In the genomic region with DNA sequence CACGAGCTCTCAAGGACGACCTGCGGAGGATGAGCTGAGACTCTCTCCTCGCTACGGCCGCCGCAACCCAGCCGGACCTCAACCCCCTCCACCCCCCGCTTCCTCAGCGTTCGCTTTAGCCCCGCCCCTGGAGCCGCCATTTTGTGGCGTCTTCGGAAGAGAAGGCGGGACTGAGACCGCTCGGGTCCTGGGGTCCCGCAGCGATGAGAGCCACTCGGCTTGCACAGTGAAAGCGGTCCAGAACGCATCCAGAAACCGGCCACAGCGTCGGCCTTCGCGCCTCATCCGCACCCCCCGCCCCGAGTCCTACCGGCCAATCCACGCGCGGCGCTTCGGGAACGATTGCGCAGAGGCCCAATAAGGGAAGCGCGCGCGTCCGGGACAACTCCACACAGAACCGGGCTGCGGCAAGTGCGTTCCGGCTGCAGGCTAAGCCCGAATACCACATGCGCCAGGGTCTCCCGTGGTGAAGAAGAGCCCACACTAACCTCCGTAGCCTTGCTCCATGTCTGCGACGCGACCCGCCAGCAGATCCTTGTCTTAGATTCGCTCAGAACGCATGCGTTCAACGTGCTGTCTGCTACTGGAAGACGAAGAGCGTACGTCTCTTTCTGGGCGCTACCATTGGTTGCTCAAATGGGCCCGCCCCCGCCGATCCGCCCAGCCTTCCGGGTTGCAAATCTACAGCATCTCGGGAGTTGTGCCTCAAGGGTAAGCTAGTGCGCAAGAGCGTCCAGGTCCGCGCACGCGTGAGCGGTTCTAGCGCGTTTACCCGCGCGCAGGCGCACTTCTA, we compare ENCODE assay signal across 8 mouse cellular contexts. TPM values are rescaled to one million over a fixed set of nuclear protein-coding genes. Genes with fewer than 3 reads are reported as not detected.
DNase-seq lines count a peak whose midpoint lies in the region; ATAC-seq and TF ChIP-seq lines count a peak whose summit lies in the region.

Gene Akap8, minus strand, starts transcription at position 642 of the 793 bp plus-strand sequence.

- peak; percentile 98 for TF ChIP-seq POLR2A in cortical plate, adult 2 months (IDR thresholded peaks at IDR 0.05; ENCODE audit: extremely low read depth, insufficient read depth, low read length)

- peaks cover 1% of the 10 kb centered on the region; the same call in 1 of the 2 replicates for H3K4me1 ChIP-seq in cortical plate, adult 2 months (ENCODE audit: control insufficient read depth, insufficient read depth, low read length)
- peaks cover 59% of the 10 kb centered on the region for H3K4me1 ChIP-seq in megakaryocyte, embryonic 14.5 days

- peak; percentile 97 for ATAC-seq in activated CD4-positive, CD25-positive, alpha-beta regulatory T cell, adult 4 months

- H3K27ac ChIP-seq in cortical plate, adult 2 months (ENCODE audit: insufficient read depth, low read length), result peak within 1 kb of the TSS; percentile 62

- peaks cover 53% of the 10 kb centered on the region for H3K36me3 ChIP-seq in megakaryocyte, embryonic 14.5 days (replicated peaks; ENCODE audit: low read length)

- H3K9me3 ChIP-seq in megakaryocyte, embryonic 14.5 days, result no peaks in the 10 kb centered on the region

- no peaks in the 10 kb centered on the region for H3K27me3 ChIP-seq in megakaryocyte, embryonic 14.5 days (replicated peaks)

- TF ChIP-seq CTCF in cortical plate, adult 2 months (IDR thresholded peaks at IDR 0.05; ENCODE audit: extremely low read depth, insufficient read depth, low read length), result no peak

- peak within 1 kb of the TSS; percentile 73 for H3K4me3 ChIP-seq in cortical plate, adult 2 months (ENCODE audit: insufficient read depth, low read length)
- H3K4me3 ChIP-seq in megakaryocyte, embryonic 14.5 days (replicated peaks), result peak within 1 kb of the TSS; percentile 99

- peak; percentile 98 for DNase-seq in gastrocnemius, adult 8-10 months (ENCODE audit: low spot score in 2 of 2)
- DNase-seq in hindlimb bud, embryonic 11.5 days (ENCODE audit: extremely low spot score, low read depth, low spot score), result peak; percentile 87
- peak; percentile 96 to 99 for DNase-seq in left cerebral cortex, adult 8-10 months (ENCODE audit: low spot score in 2 of 2)
- DNase-seq in right cerebral cortex, postnatal 10 days (ENCODE audit: low spot score in 2 of 2), result peak; percentile 99
- DNase-seq in urinary bladder, postnatal 25 days (ENCODE audit: low spot score), result peak; percentile 90

RNA-seq across cellular contexts. Expression of gene Akap8, which starts in this region (rescaled TPM):
- polyA plus RNA-seq in activated CD4-positive, CD25-positive, alpha-beta regulatory T cell, adult 4 months (2017; shearing (Covaris generic)), result 100 to 1,000 TPM; 117 to 118 TPM
- polyA plus RNA-seq in cortical plate, adult 2 months (2012; rRNA removed), result 87.3 and 95.9 TPM in 2 replicates
- total RNA-seq in gastrocnemius, adult 8-10 months (2022), result 10 to 100 TPM; 27.5 to 36.4 (median 34.5) TPM
- total RNA-seq in left cerebral cortex, adult 8-10 months (2022), result 10 to 100 TPM; 78.4 to 92.7 (median 90.7) TPM
- polyA plus RNA-seq in megakaryocyte, embryonic 14.5 days (2012; ENCODE audit: insufficient read depth, low replicate concordance), result 67.7 and 79.9 TPM in 2 replicates

Comparison
In these comparisons a context has a peak if more than half of its experiments do, and no peak if none do; other contexts are left out.
1. Peak in every context shown above with its lines: DNase-seq, ATAC-seq, H3K4me3 ChIP-seq and H3K27ac ChIP-seq.